Mouse (Mus musculus): ENCODE results near the gene Hoxb3. TPM values are rescaled to one million over a fixed set of nuclear protein-coding genes. Genes with fewer than 3 reads are reported as not detected.
A peak's percentile ranks its signal among the peaks of the same experiment; 100 is the strongest.

Gene Hoxb3
- polyA plus RNA-seq, 1 experiment from 2014 or later: 21.2 TPM

GRCm38 (mm10) chr11:96325747-96326212 is 2.7 kb downstream of the Hoxb3 start:
- WGBS: 2% methylated on average over 22 of the region's 22 CpGs

GRCm38 (mm10) chr11:96326705-96327104 is 3.6 kb downstream of the Hoxb3 start:
- WGBS: 1% methylated on average over 12 of the region's 12 CpGs
- H3K36me3 ChIP-seq: peaks cover 17% of the 10 kb centered on the region
- no peak for ATAC-seq (ENCODE audit: low FRiP score, low read depth)
- H3K27me3 ChIP-seq (replicated peaks): no peaks in the 10 kb centered on the region
- no peaks in the 10 kb centered on the region for H3K9me3 ChIP-seq
- H3K4me1 ChIP-seq: peaks cover 82% of the 10 kb centered on the region
- H3K4me2 ChIP-seq (replicated peaks): peak overlapping the region; percentile 100
- peak overlapping the region; percentile 65 for H3K4me3 ChIP-seq
- H3K9ac ChIP-seq: peak overlapping the region; percentile 100
- H3K27ac ChIP-seq: peak overlapping the region; percentile 100

More at GRCm38 (mm10) chr11:96325747-96326212, 2.7 kb downstream of the Hoxb3 start:
- peaks cover 17% of the 10 kb centered on the region for H3K36me3 ChIP-seq
- ATAC-seq (ENCODE audit: low FRiP score, low read depth): no peak
- H3K4me3 ChIP-seq: peak overlapping the region; percentile 65
- peak overlapping the region; percentile 100 for H3K9ac ChIP-seq
- peaks cover 80% of the 10 kb centered on the region for H3K4me1 ChIP-seq
- no peaks in the 10 kb centered on the region for H3K27me3 ChIP-seq (replicated peaks)
- no peaks in the 10 kb centered on the region for H3K9me3 ChIP-seq
- peak overlapping the region; percentile 100 for H3K27ac ChIP-seq
- peak overlapping the region; percentile 100 for H3K4me2 ChIP-seq (replicated peaks)

GRCm38 (mm10) chr11:96327122-96327521 is 4.0 kb downstream of the Hoxb3 start:
- Histone ChIP-seq H3K4me3 (peak overlapping the region; percentile 65), H3K27me3 (replicated peaks) (no peaks in the 10 kb centered on the region), H3K9me3 (no peaks in the 10 kb centered on the region), H3K27ac (peak overlapping the region; percentile 100), H3K4me1 (peaks cover 82% of the 10 kb centered on the region), H3K36me3 (peaks cover 21% of the 10 kb centered on the region), H3K4me2 (replicated peaks) (peak overlapping the region; percentile 100), H3K9ac (peak overlapping the region; percentile 100)
- no peak for ATAC-seq (ENCODE audit: low FRiP score, low read depth)
- 3% methylated on average over 7 of the region's 7 CpGs for WGBS

GRCm38 (mm10) chr11:96327750-96328149 is 4.6 kb downstream of the Hoxb3 start:
- no peaks in the 10 kb centered on the region for H3K27me3 ChIP-seq (replicated peaks)
- ATAC-seq (ENCODE audit: low FRiP score, low read depth): peak; percentile 54; the same call in 1 of the 2 replicates
- peaks cover 27% of the 10 kb centered on the region for H3K36me3 ChIP-seq
- 7% methylated on average over 5 of the region's 5 CpGs for WGBS
- peak overlapping the region; percentile 100 for H3K4me2 ChIP-seq (replicated peaks)
- peak overlapping the region; percentile 100 for H3K9ac ChIP-seq
- H3K27ac ChIP-seq: peak overlapping the region; percentile 100
- no peaks in the 10 kb centered on the region for H3K9me3 ChIP-seq
- peaks cover 82% of the 10 kb centered on the region for H3K4me1 ChIP-seq
- H3K4me3 ChIP-seq: peak overlapping the region; percentile 65

- no peaks in the 10 kb centered on the region for H3K27me3 ChIP-seq (replicated peaks)
- peak overlapping the region; percentile 65 for H3K4me3 ChIP-seq
- H3K9me3 ChIP-seq: no peaks in the 10 kb centered on the region
- H3K4me2 ChIP-seq (replicated peaks): peak overlapping the region; percentile 100
- peaks cover 86% of the 10 kb centered on the region for H3K4me1 ChIP-seq
- H3K36me3 ChIP-seq: peaks cover 32% of the 10 kb centered on the region
- no peak for ATAC-seq (ENCODE audit: low FRiP score, low read depth)
- 2% methylated on average over 8 of the region's 8 CpGs for WGBS
- peak overlapping the region; percentile 100 for H3K27ac ChIP-seq
- H3K9ac ChIP-seq: peak overlapping the region; percentile 100
These were observed 5.5 kb downstream of the Hoxb3 start for GRCm38 (mm10) chr11:96328605-96329004.

GRCm38 (mm10) chr11:96332105-96332504 is 9.0 kb downstream of the Hoxb3 start:
- H3K27me3 ChIP-seq (replicated peaks): no peaks in the 10 kb centered on the region
- H3K4me1 ChIP-seq: peaks cover 94% of the 10 kb centered on the region
- H3K9ac ChIP-seq: peak overlapping the region; percentile 100
- ATAC-seq (ENCODE audit: low FRiP score, low read depth): no peak
- peak overlapping the region; percentile 100 for H3K4me2 ChIP-seq (replicated peaks)
- 1% methylated on average over 8 of the region's 8 CpGs for WGBS
- peak overlapping the region; percentile 65 for H3K4me3 ChIP-seq
- H3K9me3 ChIP-seq: no peaks in the 10 kb centered on the region
- H3K36me3 ChIP-seq: peaks cover 27% of the 10 kb centered on the region
- H3K27ac ChIP-seq: peak overlapping the region; percentile 100

- Histone ChIP-seq H3K36me3 (peaks cover 27% of the 10 kb centered on the region), H3K9ac (peak overlapping the region; percentile 100), H3K27me3 (replicated peaks) (no peaks in the 10 kb centered on the region), H3K4me2 (replicated peaks) (peak overlapping the region; percentile 100), H3K4me3 (peak overlapping the region; percentile 65), H3K27ac (peak overlapping the region; percentile 100), H3K4me1 (peaks cover 94% of the 10 kb centered on the region), H3K9me3 (no peaks in the 10 kb centered on the region)
- WGBS: 2% methylated on average over 35 of the region's 35 CpGs
- no peak for ATAC-seq (ENCODE audit: low FRiP score, low read depth)
These were observed 9.5 kb downstream of the Hoxb3 start for GRCm38 (mm10) chr11:96332618-96333032.

GRCm38 (mm10) chr11:96333241-96334001 is 10.3 kb downstream of the Hoxb3 start:
- 3% methylated on average over 17 of the region's 17 CpGs for WGBS
- H3K4me2 ChIP-seq (replicated peaks): peak overlapping the region; percentile 100

GRCm38 (mm10) chr11:96334002-96334364 is 10.9 kb downstream of the Hoxb3 start:
- Histone ChIP-seq H3K36me3 (peaks cover 27% of the 10 kb centered on the region), H3K4me2 (replicated peaks) (peak overlapping the region; percentile 100), H3K9ac (peak overlapping the region; percentile 100), H3K4me1 (peaks cover 98% of the 10 kb centered on the region), H3K4me3 (peak overlapping the region; percentile 65), H3K27me3 (replicated peaks) (no peaks in the 10 kb centered on the region), H3K27ac (peak overlapping the region; percentile 100), H3K9me3 (no peaks in the 10 kb centered on the region)
- WGBS: 7% methylated on average over 2 of the region's 2 CpGs
- no peak for ATAC-seq (ENCODE audit: low FRiP score, low read depth)

More at GRCm38 (mm10) chr11:96333241-96334001, 10.3 kb downstream of the Hoxb3 start:
- Histone ChIP-seq H3K4me1 (peaks cover 98% of the 10 kb centered on the region), H3K36me3 (peaks cover 27% of the 10 kb centered on the region), H3K27ac (peak overlapping the region; percentile 100), H3K9me3 (no peaks in the 10 kb centered on the region), H3K27me3 (replicated peaks) (no peaks in the 10 kb centered on the region), H3K4me3 (peak overlapping the region; percentile 65), H3K9ac (peak overlapping the region; percentile 100)
- no peak for ATAC-seq (ENCODE audit: low FRiP score, low read depth)

- H3K9me3 ChIP-seq: no peaks in the 10 kb centered on the region
- ATAC-seq (ENCODE audit: low FRiP score, low read depth): no peak
- H3K9ac ChIP-seq: peak overlapping the region; percentile 100
- H3K36me3 ChIP-seq: peaks cover 27% of the 10 kb centered on the region
- H3K4me3 ChIP-seq: peak overlapping the region; percentile 65
- H3K4me2 ChIP-seq (replicated peaks): peak overlapping the region; percentile 100
- H3K27ac ChIP-seq: peak overlapping the region; percentile 100
- 14% methylated on average over 3 of the region's 3 CpGs for WGBS
- peaks cover 99% of the 10 kb centered on the region for H3K4me1 ChIP-seq
- H3K27me3 ChIP-seq (replicated peaks): no peaks in the 10 kb centered on the region
These were observed 11.9 kb downstream of the Hoxb3 start for GRCm38 (mm10) chr11:96334998-96335397.

GRCm38 (mm10) chr11:96336597-96336996 is 13.5 kb downstream of the Hoxb3 start:
- Histone ChIP-seq H3K9ac (peak overlapping the region; percentile 100), H3K4me2 (replicated peaks) (peak overlapping the region; percentile 100), H3K4me1 (peaks cover 93% of the 10 kb centered on the region), H3K9me3 (no peaks in the 10 kb centered on the region), H3K36me3 (peaks cover 23% of the 10 kb centered on the region), H3K27ac (peak overlapping the region; percentile 100), H3K27me3 (replicated peaks) (no peaks in the 10 kb centered on the region), H3K4me3 (peak overlapping the region; percentile 21)
- ATAC-seq (ENCODE audit: low FRiP score, low read depth): no peak
- 15% methylated on average over 2 of the region's 2 CpGs for WGBS

GRCm38 (mm10) chr11:96337026-96337425 is 13.9 kb downstream of the Hoxb3 start:
- no peak for ATAC-seq (ENCODE audit: low FRiP score, low read depth)
- H3K9me3 ChIP-seq: no peaks in the 10 kb centered on the region
- peak overlapping the region; percentile 100 for H3K27ac ChIP-seq
- H3K4me2 ChIP-seq (replicated peaks): peak overlapping the region; percentile 100
- peak overlapping the region; percentile 21 for H3K4me3 ChIP-seq
- peaks cover 93% of the 10 kb centered on the region for H3K4me1 ChIP-seq
- 5% methylated on average over 6 of the region's 6 CpGs for WGBS
- no peaks in the 10 kb centered on the region for H3K27me3 ChIP-seq (replicated peaks)
- peaks cover 23% of the 10 kb centered on the region for H3K36me3 ChIP-seq
- peak overlapping the region; percentile 100 for H3K9ac ChIP-seq
